In the genomic region with DNA sequence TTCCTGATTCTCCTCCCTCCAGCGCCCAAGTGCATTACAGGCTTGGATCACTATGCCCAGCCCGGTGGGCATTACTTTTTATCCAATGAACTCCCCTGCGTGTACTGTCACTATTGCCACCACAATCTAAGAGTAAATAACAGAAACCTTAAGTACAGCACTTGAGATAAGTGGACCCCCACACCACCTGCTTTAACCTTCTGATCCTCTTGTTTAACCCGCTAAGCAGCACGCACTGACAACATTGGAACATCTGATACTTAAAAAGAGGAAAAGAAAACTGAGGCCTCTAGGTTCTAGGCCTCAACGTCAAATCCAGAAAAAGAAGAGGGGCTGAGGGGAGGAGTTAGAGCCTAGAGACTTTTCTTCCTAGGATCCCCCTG, we compare ENCODE assay signal across 8 mouse cellular contexts. TPM values are rescaled to one million over a fixed set of nuclear protein-coding genes. Genes with fewer than 3 reads are reported as not detected.
A peak's percentile ranks its signal among the peaks of the same experiment; 100 is the strongest.
DNase-seq lines count a peak whose midpoint lies in the region; ATAC-seq and TF ChIP-seq lines count a peak whose summit lies in the region.

No protein-coding gene starts in this region.

- peak overlapping the region; percentile 75 for H3K4me2 ChIP-seq in liver, embryonic 12.5 days

- H3K27ac ChIP-seq in forebrain, embryonic 10.5 days: peak overlapping the region; percentile 93
- peak overlapping the region; percentile 90 for H3K27ac ChIP-seq in liver, embryonic 12.5 days
- H3K27ac ChIP-seq in olfactory bulb, adult 2 months (ENCODE audit: insufficient read depth, low read depth, low read length): peak overlapping the region; percentile 6; the same call in 1 of the 2 replicates

- peaks cover 27% of the 10 kb centered on the region for H3K36me3 ChIP-seq in forebrain, embryonic 10.5 days (replicated peaks)
- H3K36me3 ChIP-seq in liver, embryonic 12.5 days: peaks cover 26% of the 10 kb centered on the region

- TF ChIP-seq CTCF in lung, adult 2 months (IDR thresholded peaks at IDR 0.05; ENCODE audit: insufficient read depth, low read length): no peak
- TF ChIP-seq CTCF in olfactory bulb, adult 2 months (IDR thresholded peaks at IDR 0.05; ENCODE audit: insufficient read depth, low read depth, low read length): no peak

- H3K4me1 ChIP-seq in lung, adult 2 months (ENCODE audit: control insufficient read depth, insufficient read depth, low read length): peaks cover 7% of the 10 kb centered on the region
- peaks cover 41% of the 10 kb centered on the region for H3K4me1 ChIP-seq in forebrain, embryonic 10.5 days
- H3K4me1 ChIP-seq in liver, embryonic 12.5 days: peaks cover 28% of the 10 kb centered on the region
- H3K4me1 ChIP-seq in olfactory bulb, adult 2 months (ENCODE audit: control insufficient read depth, insufficient read depth, low read length): peaks cover 2% of the 10 kb centered on the region; the same call in 1 of the 2 replicates

- DNase-seq in lung, adult 2 months: no peak
- DNase-seq in lung, adult 18-20 months: no peak
- DNase-seq in forebrain, embryonic 10.5 days (ENCODE audit: extremely low spot score, low spot score): no peak
- DNase-seq in layer of hippocampus, adult 18-20 months (ENCODE audit: low spot score in 2 of 2): no peak
- no peak for DNase-seq in natural killer cell, adult 2 months (ENCODE audit: low spot score in 2 of 2)

- H3K27me3 ChIP-seq in forebrain, embryonic 10.5 days (ENCODE audit: poor library complexity, severe bottlenecking): no peaks in the 10 kb centered on the region
- no peaks in the 10 kb centered on the region for H3K27me3 ChIP-seq in liver, embryonic 12.5 days (replicated peaks)

- H3K9ac ChIP-seq in liver, embryonic 12.5 days: peak overlapping the region; percentile 81

- ATAC-seq in liver, embryonic 12.5 days: no peak
- no peak for ATAC-seq in frontal cortex, adult (ENCODE audit: low TSS enrichment)

- TF ChIP-seq POLR2A in lung, adult 2 months (IDR thresholded peaks at IDR 0.05; ENCODE audit: borderline replicate concordance, extremely low read depth, low read depth, low read length): no peak
- no peak for TF ChIP-seq POLR2A in olfactory bulb, adult 2 months (IDR thresholded peaks at IDR 0.05; ENCODE audit: insufficient read depth, low read depth, low read length)

- no peaks in the 10 kb centered on the region for H3K9me3 ChIP-seq in forebrain, embryonic 10.5 days
- no peaks in the 10 kb centered on the region for H3K9me3 ChIP-seq in liver, embryonic 12.5 days (replicated peaks)

- peak overlapping the region; percentile 94 for H3K4me3 ChIP-seq in lung, adult 2 months (replicated peaks; ENCODE audit: extremely low read depth, low read depth, low read length)
- H3K4me3 ChIP-seq in forebrain, embryonic 10.5 days: peak overlapping the region; percentile 79
- H3K4me3 ChIP-seq in liver, embryonic 12.5 days: peak overlapping the region; percentile 74
- peak overlapping the region; percentile 63 for H3K4me3 ChIP-seq in olfactory bulb, adult 2 months (ENCODE audit: insufficient read depth, low read depth, low read length)

- WGBS in lung, adult 2 months: 14% methylated on average over 6 of the region's 6 CpGs
- WGBS in forebrain, embryonic 10.5 days: 20% methylated on average over 6 of the region's 6 CpGs
- WGBS in liver, embryonic 12.5 days (ENCODE audit: insufficient replicate concordance): 14% methylated on average over 6 of the region's 6 CpGs
- WGBS in olfactory bulb, adult 2 months: 12% methylated on average over 6 of the region's 6 CpGs

RNA-seq across cellular contexts. Expression of a gene that starts 0.5 kb away (rescaled TPM):
- polyA plus RNA-seq in lung, adult 2 months (2012; rRNA removed): 29.8 and 36.1 TPM in 2 replicates
- 53.9 and 56.9 TPM in 2 replicates for polyA plus RNA-seq in forebrain, embryonic 10.5 days (2016; fragmentation: Nextera tagmentation; extraction: Ambion mirVana)
- polyA plus RNA-seq in liver, embryonic 12.5 days (2016; fragmentation: Nextera tagmentation; extraction: Ambion mirVana): 27.7 and 29.9 TPM in 2 replicates
- not detected in 2 replicates for polyA plus RNA-seq in olfactory bulb, adult 2 months (2012; ENCODE audit: insufficient read depth, insufficient read length, low replicate concordance, missing spikeins)
- total RNA-seq in layer of hippocampus, adult 18-20 months (2021): 10 to 100 TPM; 35.7 to 42.4 TPM

RNA-seq across cellular contexts. Expression of a gene that starts 0.6 kb away (rescaled TPM):
- polyA plus RNA-seq in lung, adult 2 months (2012; rRNA removed): 2.7 and 4.1 TPM in 2 replicates
- 21.6 and 28.2 TPM in 2 replicates for polyA plus RNA-seq in forebrain, embryonic 10.5 days (2016; fragmentation: Nextera tagmentation; extraction: Ambion mirVana)
- polyA plus RNA-seq in liver, embryonic 12.5 days (2016; fragmentation: Nextera tagmentation; extraction: Ambion mirVana): 11.6 and 13.2 TPM in 2 replicates
- not detected in 2 replicates for polyA plus RNA-seq in olfactory bulb, adult 2 months (2012; ENCODE audit: insufficient read depth, insufficient read length, low replicate concordance, missing spikeins)
- 10 to 100 TPM; 17.3 to 17.6 TPM for total RNA-seq in layer of hippocampus, adult 18-20 months (2021)

RNA-seq across cellular contexts. Expression of a gene that starts 21.8 kb away (rescaled TPM):
- 1.1 and 1.9 TPM in 2 replicates for polyA plus RNA-seq in lung, adult 2 months (2012; rRNA removed)
- 0.19 TPM in 1 of 2 replicates, not detected in the other for polyA plus RNA-seq in forebrain, embryonic 10.5 days (2016; fragmentation: Nextera tagmentation; extraction: Ambion mirVana)
- polyA plus RNA-seq in liver, embryonic 12.5 days (2016; fragmentation: Nextera tagmentation; extraction: Ambion mirVana): not detected in 2 replicates
- polyA plus RNA-seq in olfactory bulb, adult 2 months (2012; ENCODE audit: insufficient read depth, insufficient read length, low replicate concordance, missing spikeins): not detected in 2 replicates
- total RNA-seq in layer of hippocampus, adult 18-20 months (2021): not detected

RNA-seq across cellular contexts. Expression of a gene that starts 29.2 kb away (rescaled TPM):
- polyA plus RNA-seq in lung, adult 2 months (2012; rRNA removed): 47.7 and 51.0 TPM in 2 replicates
- 3.5 and 4.4 TPM in 2 replicates for polyA plus RNA-seq in forebrain, embryonic 10.5 days (2016; fragmentation: Nextera tagmentation; extraction: Ambion mirVana)
- 0.44 and 0.77 TPM in 2 replicates for polyA plus RNA-seq in liver, embryonic 12.5 days (2016; fragmentation: Nextera tagmentation; extraction: Ambion mirVana)
- polyA plus RNA-seq in olfactory bulb, adult 2 months (2012; ENCODE audit: insufficient read depth, insufficient read length, low replicate concordance, missing spikeins): not detected in 2 replicates
- 1 to 10 TPM; 2.0 to 2.3 TPM for total RNA-seq in layer of hippocampus, adult 18-20 months (2021)

RNA-seq across cellular contexts. Expression of a gene that starts 33.6 kb away (rescaled TPM):
- 0.06 and 0.76 TPM in 2 replicates for polyA plus RNA-seq in lung, adult 2 months (2012; rRNA removed)
- 0.90 and 0.93 TPM in 2 replicates for polyA plus RNA-seq in forebrain, embryonic 10.5 days (2016; fragmentation: Nextera tagmentation; extraction: Ambion mirVana)
- 0.26 and 0.35 TPM in 2 replicates for polyA plus RNA-seq in liver, embryonic 12.5 days (2016; fragmentation: Nextera tagmentation; extraction: Ambion mirVana)
- polyA plus RNA-seq in olfactory bulb, adult 2 months (2012; ENCODE audit: insufficient read depth, insufficient read length, low replicate concordance, missing spikeins): not detected in 2 replicates
- total RNA-seq in layer of hippocampus, adult 18-20 months (2021): not detected

Comparison
In these comparisons a context has a peak if more than half of its experiments do, and no peak if none do; other contexts are left out.
1. H3K27ac ChIP-seq: peak in every context shown above with its lines; median percentile 93 in forebrain, embryonic 10.5 days; 90 in liver, embryonic 12.5 days; 6 in olfactory bulb, adult 2 months.
2. RNA of a gene that starts 0.5 kb away (polyA plus RNA-seq): 53.9 to 56.9 TPM in forebrain, embryonic 10.5 days, 29.8 to 36.1 TPM in lung, adult 2 months and 27.7 to 29.9 TPM in liver, embryonic 12.5 days; not detected in olfactory bulb, adult 2 months; every median in the first group is over 10 times any median in the second.
3. Peak in every context shown above with its lines, with median percentiles within 50 percentile points of each other: H3K4me3 ChIP-seq.